Mouse (Mus musculus) layer of hippocampus, adult 8-10 months (tissue): ENCODE data around the gene Slc39a3. TPM values are rescaled to one million over a fixed set of nuclear protein-coding genes. Genes with fewer than 3 reads are reported as not detected.
"Not testable (repeated sequence)": the region's sequence is repeated elsewhere in the genome, so short reads cannot be mapped to it uniquely, and the experiment has no call there.

ENCODE experiments used
- DNase-seq, 2 experiments: peaks; one replicate each; pipeline ENCODE4 v3.0.0; 2022; ENCODE audit warnings: low spot score in 2 of 2
- total RNA-seq, 4 experiments: library from RNA; stranded (reverse); gene quantifications; 2 replicates each; pipeline ENCODE4 v1.2.4; 2022

The Slc39a3 gene
- total RNA-seq = 10 to 100 TPM; 55.5 to 60.8 (median 60.0) TPM

DNA sequence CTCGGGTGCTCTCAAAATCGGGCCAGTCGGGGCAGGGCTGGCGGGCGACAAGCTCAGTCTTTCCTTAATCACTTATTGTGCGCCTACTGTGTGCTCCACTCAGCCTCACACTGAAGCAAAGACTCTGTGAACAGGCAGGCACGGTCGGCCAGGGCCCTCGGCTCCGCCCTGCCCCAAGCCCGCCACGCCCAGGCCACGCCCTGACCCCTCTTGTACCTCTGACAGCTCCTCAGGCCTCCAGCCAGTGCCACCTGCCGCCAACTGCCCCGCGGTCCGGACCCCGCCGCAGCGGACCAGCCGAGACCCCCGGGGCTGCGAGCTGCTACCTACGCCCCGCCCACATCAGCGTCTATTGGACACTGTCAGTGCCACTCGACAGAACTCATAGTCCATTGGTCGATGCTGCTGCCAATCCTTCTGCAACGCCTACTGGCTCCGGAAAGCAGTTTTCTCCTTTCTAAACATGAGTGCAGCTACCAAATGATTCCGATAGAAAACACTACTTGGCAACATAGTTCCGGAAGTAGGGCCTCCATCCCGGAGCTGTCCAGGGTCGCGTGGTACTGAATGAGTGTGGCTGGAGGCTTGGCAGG is at the start of gene Slc39a3:
Gene Slc39a3, minus strand, starts transcription at position 439 of the 593 bp plus-strand sequence.
- peak; percentile 97 to 100 for DNase-seq

DNA sequence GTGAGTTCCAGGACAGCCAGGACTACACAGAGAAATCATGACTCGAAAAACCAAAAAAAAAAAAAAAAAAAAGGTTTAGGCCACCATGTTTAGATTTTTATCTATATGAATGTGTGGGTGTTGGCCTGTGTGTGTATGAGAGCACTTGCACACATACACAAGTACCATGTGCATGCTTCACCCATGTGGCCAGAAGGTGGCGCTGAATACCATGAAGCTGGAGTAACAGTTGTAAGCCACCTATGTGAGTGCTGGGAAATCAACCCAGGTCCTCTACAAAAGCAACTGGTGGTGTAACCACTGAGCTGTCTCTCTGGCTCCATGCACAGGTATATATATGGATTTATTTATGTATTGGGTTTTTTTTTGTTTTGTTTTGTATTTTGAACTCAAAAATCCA is 49.8 kb upstream of the Slc39a3 start:
- DNase-seq = no peak

GRCm38 (mm10) chr10:81082168-81082960 is 45.1 kb upstream of the Slc39a3 start:
- DNase-seq = peak; percentile 54 to 80

DNA sequence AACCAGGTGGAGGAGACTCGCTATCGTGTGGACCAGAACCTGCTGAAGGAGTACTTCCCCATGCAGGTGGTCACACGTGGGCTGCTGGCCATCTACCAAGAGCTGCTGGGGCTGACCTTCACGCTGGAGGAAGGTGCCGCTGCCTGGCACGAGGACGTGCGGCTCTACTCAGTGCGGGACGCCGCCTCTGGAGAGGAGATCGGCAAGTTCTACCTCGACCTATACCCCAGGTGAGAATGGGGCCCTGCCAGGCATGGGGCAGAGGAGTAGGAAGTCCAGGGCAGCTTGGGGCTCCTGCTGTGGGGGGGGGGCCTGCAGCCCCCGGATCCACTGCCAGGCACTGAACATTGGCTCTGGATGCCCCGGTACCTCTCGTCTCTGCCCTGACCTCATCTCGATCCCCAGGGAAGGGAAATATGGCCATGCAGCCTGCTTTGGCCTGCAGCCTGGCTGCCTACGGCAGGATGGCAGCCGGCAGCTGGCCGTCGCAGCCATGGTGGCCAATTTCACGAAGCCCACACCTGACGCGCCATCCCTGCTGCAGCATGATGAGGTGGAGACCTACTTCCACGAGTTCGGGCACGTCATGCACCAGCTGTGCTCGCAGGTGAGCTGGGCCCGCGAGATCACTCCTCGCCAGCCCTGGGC is 42.9 kb upstream of the Slc39a3 start:
- no peak for DNase-seq

- DNase-seq = no peak
These were observed 40.7 kb upstream of the Slc39a3 start for GRCm38 (mm10) chr10:81077916-81078315.

GRCm38 (mm10) chr10:81076356-81076755 is 39.1 kb upstream of the Slc39a3 start:
- no peak for DNase-seq

DNA sequence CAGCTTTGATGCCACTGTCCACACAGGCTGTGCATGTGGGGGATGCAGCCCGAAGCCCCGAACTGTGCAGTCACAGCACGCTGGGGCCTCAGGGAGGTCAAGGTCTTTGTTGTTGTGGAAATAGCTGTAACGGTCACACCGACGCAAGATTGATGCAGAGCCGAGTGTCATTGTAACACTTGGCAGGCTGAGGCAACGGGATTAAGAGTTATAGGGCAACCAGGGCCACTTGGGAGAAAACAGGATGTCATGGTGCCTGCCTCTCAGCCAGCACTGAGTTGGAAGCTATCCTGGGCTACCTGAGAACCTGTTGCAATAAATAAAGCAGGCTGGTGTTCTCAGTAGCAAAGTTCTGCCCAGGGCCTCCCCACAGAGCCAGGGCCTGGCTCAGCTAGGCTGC is 38.5 kb upstream of the Slc39a3 start:
- DNase-seq = no peak

DNA sequence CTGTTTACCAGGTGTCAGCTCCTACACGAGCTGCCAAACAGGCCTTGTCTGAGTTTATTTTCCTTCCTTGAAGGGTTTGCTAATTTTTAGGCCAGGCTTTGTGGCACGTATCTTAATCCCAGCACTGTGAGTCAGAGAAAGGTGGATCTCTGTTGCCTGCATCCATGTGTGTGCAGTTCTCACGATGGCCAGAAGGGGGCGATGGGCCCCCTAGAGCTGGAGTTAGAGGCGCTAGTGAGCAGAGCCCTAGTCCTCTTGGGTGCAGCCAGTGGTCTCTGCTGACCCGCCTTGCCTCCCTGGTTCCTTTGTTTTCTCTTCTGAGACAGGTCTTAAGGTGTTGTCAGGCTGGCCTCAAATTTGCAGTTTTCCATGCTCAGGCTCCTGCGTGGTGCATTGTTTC is 36.2 kb upstream of the Slc39a3 start:
- no peak for DNase-seq

- DNase-seq = no peak
These were observed 35.1 kb upstream of the Slc39a3 start for GRCm38 (mm10) chr10:81072290-81072689.

- peak; percentile 98 for DNase-seq
These were observed 32.6 kb upstream of the Slc39a3 start, which contains the start of gene Thop1 for GRCm38 (mm10) chr10:81069836-81070235. Thop1 (plus strand) TSS chr10:81070035.

DNA sequence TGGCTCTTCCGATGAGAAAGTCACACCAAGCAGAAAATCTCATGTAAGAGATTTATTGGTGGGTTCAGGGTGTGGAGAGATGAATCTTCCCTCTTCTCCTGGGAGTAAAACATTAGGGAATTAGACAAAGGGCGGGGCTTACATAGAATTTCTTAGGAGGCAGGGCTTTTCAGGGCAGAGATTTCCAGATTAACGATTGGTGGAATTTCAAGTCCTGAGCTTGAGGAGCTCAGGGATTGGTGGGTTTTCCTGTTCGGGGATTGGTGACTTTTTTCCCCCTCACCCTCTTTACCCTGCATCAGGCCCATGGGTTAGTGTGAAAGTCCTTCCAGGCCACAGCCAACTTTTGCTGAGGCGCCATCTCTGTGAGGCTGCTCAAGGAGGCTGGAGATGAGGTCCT is 31.5 kb upstream of the Slc39a3 start:
- no peak for DNase-seq

GRCm38 (mm10) chr10:81064519-81064918 is 27.3 kb upstream of the Slc39a3 start:
- not testable (repeated sequence) for DNase-seq

GRCm38 (mm10) chr10:81062710-81063109 is 25.5 kb upstream of the Slc39a3 start:
- DNase-seq = no peak

DNA sequence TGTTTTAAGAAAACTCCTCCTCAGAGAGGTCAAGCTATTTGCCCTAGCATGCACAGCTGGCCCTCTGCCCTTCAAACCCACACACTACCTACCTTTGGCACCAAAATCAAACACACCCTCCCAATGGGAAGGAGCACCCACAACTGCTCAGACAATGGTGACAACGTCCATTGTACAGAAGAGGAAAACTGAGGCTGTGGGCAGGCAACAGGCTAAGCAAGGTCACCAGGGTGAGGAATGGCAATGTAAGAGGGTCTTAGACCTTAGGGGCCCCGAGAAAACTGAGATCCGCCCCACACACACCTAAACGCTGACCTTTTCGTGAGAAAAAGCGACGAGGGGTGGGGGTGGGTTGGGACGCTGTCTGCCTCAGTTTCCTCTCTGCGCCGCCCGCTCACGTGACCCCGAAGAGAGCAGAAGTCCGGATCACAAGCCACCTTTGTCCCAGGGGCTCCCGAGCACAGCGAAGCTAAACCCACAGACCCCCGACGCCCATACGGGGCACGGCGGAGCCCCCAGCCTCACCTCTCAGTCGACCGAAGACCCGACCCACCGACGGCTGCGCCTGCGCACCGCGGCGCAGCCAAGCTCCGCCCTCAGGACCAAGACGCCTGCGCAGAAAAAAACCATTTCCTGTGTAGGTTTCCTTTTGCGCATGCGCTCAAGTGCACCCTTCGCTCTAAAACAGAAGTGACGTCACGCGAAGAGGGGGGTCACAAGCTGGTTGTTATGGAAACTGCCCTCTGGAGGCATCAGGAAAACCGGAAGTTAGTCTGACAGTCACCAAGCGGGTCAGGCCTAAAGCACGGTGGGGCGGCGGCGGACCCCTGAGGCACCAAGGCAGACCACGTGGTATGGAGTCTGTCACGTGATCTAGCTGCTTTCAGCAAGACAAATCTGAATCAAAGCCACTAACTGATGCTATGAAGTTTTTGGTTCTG is 22.6 kb upstream of the Slc39a3 start, which contains the start of gene Sgta:
Gene Sgta, minus strand, starts transcription at position 579 of the 941 bp plus-strand sequence.
- DNase-seq = peak; percentile 100

GRCm38 (mm10) chr10:81058896-81059295 is 21.7 kb upstream of the Slc39a3 start:
- no peak for DNase-seq

DNA sequence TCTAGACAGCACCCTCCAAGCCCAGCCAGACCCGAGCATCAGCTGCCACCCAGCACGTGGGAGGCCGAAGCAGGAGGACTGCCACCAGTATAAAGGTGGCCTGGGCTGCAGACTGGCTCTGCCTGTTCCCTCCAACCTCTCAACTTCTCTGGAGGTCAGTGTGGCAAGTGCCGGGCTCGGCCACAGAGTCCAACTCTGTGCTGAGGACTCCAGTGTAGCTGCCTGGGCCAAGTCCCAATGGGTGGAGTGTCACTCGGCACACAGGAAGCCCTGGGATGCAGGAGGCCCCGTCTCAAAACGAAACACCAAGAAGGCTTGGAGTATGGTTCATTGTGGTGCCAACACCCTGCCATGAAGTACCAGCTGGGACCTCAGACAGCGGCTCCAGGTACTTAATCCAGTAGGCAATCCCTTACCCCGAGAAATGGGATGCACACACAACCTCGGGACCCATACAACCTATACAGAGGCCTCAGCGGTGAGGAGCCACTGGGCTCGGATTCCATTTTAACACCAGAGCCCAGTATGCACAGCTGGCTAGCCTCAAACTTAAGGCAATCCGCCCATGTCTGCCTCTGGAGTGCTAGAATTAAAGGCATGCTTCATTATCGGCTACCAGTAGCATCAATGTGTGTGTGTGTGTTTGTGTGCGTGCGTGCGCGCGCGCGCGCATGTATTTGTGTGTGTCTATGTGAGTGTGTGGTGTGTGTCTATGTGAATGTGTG is 20.3 kb upstream of the Slc39a3 start:
- DNase-seq = no peak

DNA sequence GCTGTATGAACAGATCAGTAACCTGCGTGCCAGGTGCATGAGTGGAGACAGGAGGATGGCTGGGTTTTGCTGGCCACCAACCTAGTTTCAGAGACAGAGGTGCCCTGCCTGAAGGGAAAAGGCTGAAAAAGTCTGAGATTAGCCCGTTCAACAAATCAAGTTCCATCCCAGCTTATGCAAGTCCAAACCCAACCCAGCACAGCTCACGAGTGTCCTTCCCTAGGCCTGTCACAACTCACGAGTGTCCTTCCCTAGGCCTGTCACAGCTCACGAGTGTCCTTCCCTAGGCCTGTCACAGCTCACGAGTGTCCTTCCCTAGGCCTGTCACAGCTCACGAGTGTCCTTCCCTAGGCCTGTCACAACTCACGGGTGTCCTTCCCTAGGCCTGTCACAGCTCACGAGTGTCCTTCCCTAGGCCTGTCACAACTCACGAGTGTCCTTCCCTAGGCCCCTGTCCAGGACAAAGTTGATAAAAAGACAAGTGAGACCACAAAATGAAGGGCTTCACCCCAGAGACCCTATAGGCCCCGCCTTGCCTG is 18.6 kb upstream of the Slc39a3 start:
- not testable (repeated sequence) for DNase-seq

DNA sequence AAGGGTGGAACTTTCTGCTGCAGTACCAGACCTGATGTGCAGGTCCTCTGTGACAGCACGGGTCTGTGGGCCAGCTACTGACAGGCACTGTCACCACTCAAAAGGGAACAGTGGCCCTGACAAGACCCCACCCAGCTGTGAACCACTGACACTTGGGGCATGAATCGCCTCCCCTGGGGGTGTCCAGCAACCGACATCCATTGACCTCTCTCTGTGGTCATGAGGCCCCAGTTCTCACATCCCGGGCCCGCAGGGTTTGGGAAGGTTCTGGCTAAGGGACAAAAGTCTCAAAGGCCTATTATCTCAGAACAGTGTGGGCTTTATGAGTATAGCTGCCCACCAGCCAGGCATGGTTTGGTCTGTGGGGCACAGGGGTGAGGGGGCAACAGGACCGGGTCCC is 17.9 kb upstream of the Slc39a3 start:
- DNase-seq = no peak

DNA sequence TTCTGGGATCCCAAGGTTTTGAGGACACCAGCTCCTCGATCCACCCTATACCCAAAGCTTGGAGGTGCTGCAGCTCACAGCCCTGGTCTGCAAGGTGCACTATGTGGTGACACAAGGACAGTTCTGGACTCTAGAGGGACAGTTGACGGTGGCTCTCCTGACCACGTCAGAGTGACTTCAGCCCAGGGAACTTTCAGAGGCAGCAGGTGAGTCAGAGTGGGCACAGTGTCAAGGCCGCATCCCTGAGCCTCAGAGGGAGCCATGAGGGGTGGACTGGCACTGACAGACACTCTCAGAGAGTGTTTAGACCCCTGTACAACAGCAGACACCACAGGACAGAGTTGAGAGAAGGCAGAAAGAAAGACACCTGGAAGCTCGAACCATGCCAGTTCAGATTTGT is 15.4 kb upstream of the Slc39a3 start:
- DNase-seq = no peak

- no peak for DNase-seq
These were observed 13.9 kb upstream of the Slc39a3 start for GRCm38 (mm10) chr10:81051133-81051532.
